Mouse (Mus musculus) midbrain, embryonic 11.5 days (tissue): ENCODE measurements at regions not wholly inside any gene's neighbourhood (a gene's known extent, or its start where the extent isn't known, plus 50 kb on each side); places are given as distances from the start of the nearest gene placed in this dataset.

Experiments
- ATAC-seq: fragments of 200-750 bp; cut with Nextera tagmentation; 2 replicates; pipeline ENCODE4 v1.8.0; 2017; ENCODE audit warnings: moderate TSS enrichment, moderate library complexity; ENCODE audit not compliant: low FRiP score
- DNase-seq: peaks from one replicate; pipeline ENCODE4 v3.0.0; 2015; ENCODE audit warnings: low spot score; ENCODE audit errors: missing footprints
- H3K27ac ChIP-seq: fragments of 300-500 bp; sonication (generic); 2 replicates; pipeline ENCODE4 v1.5.1; 2014; ENCODE audit warnings: low read depth, low read length
- H3K27me3 ChIP-seq: fragments of 300-500 bp; sonication (generic); 2 replicates; pipeline ENCODE4 v1.6.1; 2014; ENCODE audit warnings: mild to moderate bottlenecking, low read length, moderate library complexity, mixed read lengths; ENCODE audit not compliant: control insufficient read depth, insufficient read depth
- H3K36me3 ChIP-seq: fragments of 300-500 bp; sonication (generic); 2 replicates; pipeline ENCODE4 v1.6.1; 2014; ENCODE audit warnings: mild to moderate bottlenecking, low read length, moderate library complexity, mixed read lengths; ENCODE audit not compliant: control insufficient read depth, insufficient read depth
- H3K4me1 ChIP-seq: fragments of 300-500 bp; sonication (generic); 2 replicates; pipeline ENCODE4 v1.6.1; 2014; ENCODE audit warnings: low read length; ENCODE audit not compliant: control insufficient read depth, insufficient read depth
- H3K4me2 ChIP-seq: fragments of 300-500 bp; sonication (generic); 2 replicates; pipeline ENCODE4 v1.6.1; 2014; ENCODE audit warnings: mild to moderate bottlenecking, moderate library complexity
- H3K4me3 ChIP-seq: fragments of 300-500 bp; sonication (generic); 2 replicates; pipeline ENCODE4 v1.5.1; 2014; ENCODE audit warnings: low read depth, low read length
- H3K9ac ChIP-seq: fragments of 300-500 bp; sonication (generic); 2 replicates; pipeline ENCODE4 v1.6.1; 2014; ENCODE audit warnings: low read length
- H3K9me3 ChIP-seq: fragments of 300-500 bp; sonication (generic); 2 replicates; pipeline ENCODE4 v1.6.1; 2016; ENCODE audit warnings: low read length; ENCODE audit not compliant: control insufficient read depth
- WGBS: fragments of 180-500 bp; shearing (Covaris S2); extraction: QIAGEN DNeasy Blood & Tissue Kit; methylation state at CpG from one replicate; pipeline ENCODE4 v1.1.7; 2014; 5-methylcytosine and 5-hydroxymethylcytosine counted together

DNA sequence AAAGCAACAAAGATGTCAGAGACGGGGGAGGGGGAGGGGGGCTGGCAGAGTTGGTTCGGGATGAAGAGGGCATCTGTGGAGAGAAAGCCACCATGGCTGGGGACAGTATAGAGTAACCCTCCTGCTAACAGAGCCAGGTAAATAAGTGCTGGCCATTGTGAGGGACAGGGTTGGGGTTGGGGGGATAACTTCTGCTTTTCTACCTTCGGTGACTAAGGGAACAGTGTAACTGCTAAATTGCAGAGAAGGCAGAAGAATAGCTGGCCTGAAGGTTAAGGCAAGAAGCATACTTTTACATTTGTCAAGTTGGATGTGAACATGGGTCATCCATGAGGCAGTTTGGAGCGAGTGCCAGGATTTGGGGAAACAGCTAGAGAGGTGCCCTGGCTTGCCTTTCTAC lies 395.1 kb downstream of the H2al1j start:
- no peak overlapping the region for H3K27ac ChIP-seq
- DNase-seq (peak; percentile 19), ATAC-seq (no peak)
- H3K9ac ChIP-seq: no peak overlapping the region
- H3K4me3 ChIP-seq: no peak overlapping the region
- no peaks in the 10 kb centered on the region for H3K36me3 ChIP-seq
- H3K4me1 ChIP-seq: no peaks in the 10 kb centered on the region; the same call in 1 of the 2 replicates
- no peaks in the 10 kb centered on the region; the same call in 1 of the 2 replicates for H3K27me3 ChIP-seq
- no peak overlapping the region for H3K4me2 ChIP-seq
- no peaks in the 10 kb centered on the region for H3K9me3 ChIP-seq
- 65% methylated on average over 4 of the region's 4 CpGs for WGBS

DNA sequence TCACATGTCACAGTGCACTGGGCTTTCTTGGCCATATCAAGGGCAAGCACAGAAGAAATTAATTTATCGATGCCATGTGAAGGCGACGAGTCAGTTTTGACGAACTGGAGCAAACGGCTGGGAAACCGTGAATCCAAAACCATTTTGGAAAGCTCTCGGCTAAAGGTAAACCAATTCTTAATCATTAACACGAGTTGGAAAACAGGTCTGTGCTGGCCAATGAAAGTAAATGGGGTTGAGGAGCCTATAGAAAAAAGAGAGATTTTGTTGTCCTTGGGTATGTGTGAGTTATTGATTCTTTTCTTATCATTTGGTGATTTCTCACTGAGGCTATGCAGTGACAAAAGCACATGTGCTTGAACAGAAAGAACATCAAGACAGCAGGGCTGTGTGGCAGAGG lies 397.1 kb downstream of the H2al1j start:
- no peak overlapping the region for H3K9ac ChIP-seq
- H3K4me1 ChIP-seq: no peaks in the 10 kb centered on the region; the same call in 1 of the 2 replicates
- no peak overlapping the region for H3K4me2 ChIP-seq
- H3K27ac ChIP-seq: no peak overlapping the region
- DNase-seq (peak; percentile 72), ATAC-seq (no peak)
- no peaks in the 10 kb centered on the region; the same call in 1 of the 2 replicates for H3K27me3 ChIP-seq
- H3K4me3 ChIP-seq: no peak overlapping the region
- 88% methylated on average over 8 of the region's 8 CpGs for WGBS
- no peaks in the 10 kb centered on the region for H3K9me3 ChIP-seq
- H3K36me3 ChIP-seq: no peaks in the 10 kb centered on the region

DNA sequence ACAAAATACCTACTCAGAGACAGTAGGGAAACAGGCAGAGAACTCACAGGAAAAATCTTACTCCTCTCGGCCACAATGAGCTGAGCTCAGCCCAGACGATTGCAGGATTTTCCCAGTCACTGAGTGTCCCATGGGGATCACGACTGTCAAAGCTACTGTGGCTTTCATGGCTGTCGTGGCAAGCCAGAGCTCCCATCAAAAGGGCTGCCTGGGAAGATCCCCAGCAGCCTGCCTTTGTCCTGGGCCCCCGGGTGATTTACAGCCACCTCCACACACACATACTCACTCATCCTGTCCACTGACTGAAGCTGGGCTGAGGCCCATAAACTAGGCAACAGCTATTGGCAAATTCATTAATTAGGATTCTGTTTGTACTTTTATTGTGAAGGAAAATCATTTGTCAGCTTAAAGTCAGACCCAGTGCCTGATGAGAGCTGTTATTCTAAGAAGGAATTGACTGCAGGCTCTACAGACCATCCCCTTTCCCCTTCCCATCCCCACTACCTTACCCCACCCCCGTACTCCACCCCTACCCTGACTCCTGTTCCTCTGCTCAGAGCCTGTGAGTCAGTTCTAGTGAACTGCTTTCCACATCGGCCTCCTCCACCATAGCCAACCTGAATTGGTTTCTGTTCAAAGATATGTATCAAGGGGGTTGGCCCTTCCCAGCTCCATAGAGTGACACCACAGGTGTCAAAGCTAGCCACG lies 399.1 kb downstream of the H2al1j start:
- no peak overlapping the region for H3K9ac ChIP-seq
- WGBS: 45% methylated on average over 8 of the region's 8 CpGs
- no peaks in the 10 kb centered on the region; the same call in 1 of the 2 replicates for H3K27me3 ChIP-seq

DNA sequence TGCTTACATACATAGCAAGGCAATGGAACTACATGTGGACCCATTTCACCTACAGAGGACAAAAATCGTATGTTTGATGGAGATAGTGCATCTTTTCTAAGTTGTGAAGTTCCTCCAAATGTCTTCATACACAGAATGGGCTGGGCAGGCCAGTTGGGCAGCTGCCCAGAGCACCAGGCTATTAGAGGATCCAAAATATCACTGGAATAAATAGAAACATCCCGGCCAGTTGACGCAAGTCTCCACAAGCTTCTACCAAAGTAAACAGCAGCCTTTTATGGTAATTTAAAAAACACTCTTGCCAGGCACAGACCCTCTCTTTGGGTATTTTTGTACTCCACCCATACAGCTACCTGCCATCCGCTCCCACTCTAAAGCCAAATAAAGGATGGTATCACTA lies 400.9 kb downstream of the H2al1j start:
- Histone ChIP-seq H3K4me1 (no peaks in the 10 kb centered on the region; the same call in 1 of the 2 replicates), H3K9ac (no peak overlapping the region), H3K4me2 (no peak overlapping the region), H3K27ac (no peak overlapping the region), H3K9me3 (no peaks in the 10 kb centered on the region), H3K4me3 (no peak overlapping the region), H3K27me3 (no peaks in the 10 kb centered on the region; the same call in 1 of the 2 replicates), H3K36me3 (no peaks in the 10 kb centered on the region)
- ATAC-seq (no peak), DNase-seq (no peak)
- WGBS: 90% methylated on average over 4 of the region's 4 CpGs

More for the DNA sequence above, 399.1 kb downstream of the H2al1j start:
- ATAC-seq (no peak), DNase-seq (peak; percentile 71)
- no peaks in the 10 kb centered on the region; the same call in 1 of the 2 replicates for H3K4me1 ChIP-seq
- no peaks in the 10 kb centered on the region for H3K36me3 ChIP-seq
- no peak overlapping the region for H3K27ac ChIP-seq
- H3K4me3 ChIP-seq: no peak overlapping the region
- no peaks in the 10 kb centered on the region for H3K9me3 ChIP-seq
- no peak overlapping the region for H3K4me2 ChIP-seq

DNA sequence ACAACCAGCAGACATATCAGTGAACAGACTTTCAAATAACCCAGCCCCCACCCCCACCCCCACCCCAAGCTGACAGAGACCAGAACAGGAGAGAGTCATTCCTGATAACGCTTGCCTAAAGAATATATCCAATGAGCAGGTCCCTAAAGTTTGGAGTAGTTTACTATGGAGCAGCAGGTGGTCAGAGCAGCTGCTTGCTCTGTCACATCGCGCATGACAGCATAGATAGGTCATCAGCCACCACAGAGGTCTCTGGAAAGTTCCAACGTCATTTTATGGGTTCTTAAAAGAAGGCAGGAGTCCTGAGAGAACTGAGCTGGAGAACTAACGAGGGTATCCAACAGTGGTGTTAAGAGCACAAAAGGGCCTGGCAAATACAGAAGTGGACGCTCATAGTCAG lies 402.4 kb downstream of the H2al1j start:
- no peak for DNase-seq
- peaks cover 3% of the 10 kb centered on the region for H3K27me3 ChIP-seq
- ATAC-seq: no peak

DNA sequence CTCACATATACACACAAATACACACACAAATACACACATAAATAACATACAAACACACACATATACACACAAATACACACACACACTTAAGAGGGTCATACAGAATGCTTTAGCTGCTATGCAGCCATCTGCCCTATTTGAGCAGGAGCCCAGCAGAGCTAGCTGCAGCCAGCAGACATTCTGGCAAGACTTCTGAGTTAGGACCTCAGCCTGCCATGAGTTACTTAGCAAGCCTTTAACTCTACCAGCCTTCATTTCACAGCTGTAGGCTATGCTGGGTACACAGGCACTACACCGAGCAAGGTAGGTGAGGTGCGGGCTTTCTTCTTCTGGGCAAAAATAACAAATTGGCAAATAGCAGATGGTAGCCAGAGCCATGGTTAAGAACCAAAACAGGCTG lies 404.7 kb downstream of the H2al1j start:
- no peaks in the 10 kb centered on the region for H3K9me3 ChIP-seq
- DNase-seq: peak; percentile 71
- 81% methylated on average over 2 of the region's 2 CpGs for WGBS
- peaks cover 8% of the 10 kb centered on the region for H3K27me3 ChIP-seq
- no peak for ATAC-seq
- peaks cover 7% of the 10 kb centered on the region for H3K4me1 ChIP-seq
- no peak overlapping the region for H3K9ac ChIP-seq
- no peak overlapping the region for H3K4me3 ChIP-seq
- H3K36me3 ChIP-seq: no peaks in the 10 kb centered on the region
- H3K27ac ChIP-seq: no peak overlapping the region
- H3K4me2 ChIP-seq: no peak overlapping the region

More for the DNA sequence above, 402.4 kb downstream of the H2al1j start:
- H3K9ac ChIP-seq: no peak overlapping the region
- H3K4me1 ChIP-seq: peaks cover 4% of the 10 kb centered on the region
- no peaks in the 10 kb centered on the region for H3K36me3 ChIP-seq
- H3K9me3 ChIP-seq: no peaks in the 10 kb centered on the region
- no peak overlapping the region for H3K4me2 ChIP-seq
- no peak overlapping the region for H3K27ac ChIP-seq
- 83% methylated on average over 6 of the region's 6 CpGs for WGBS
- H3K4me3 ChIP-seq: no peak overlapping the region

DNA sequence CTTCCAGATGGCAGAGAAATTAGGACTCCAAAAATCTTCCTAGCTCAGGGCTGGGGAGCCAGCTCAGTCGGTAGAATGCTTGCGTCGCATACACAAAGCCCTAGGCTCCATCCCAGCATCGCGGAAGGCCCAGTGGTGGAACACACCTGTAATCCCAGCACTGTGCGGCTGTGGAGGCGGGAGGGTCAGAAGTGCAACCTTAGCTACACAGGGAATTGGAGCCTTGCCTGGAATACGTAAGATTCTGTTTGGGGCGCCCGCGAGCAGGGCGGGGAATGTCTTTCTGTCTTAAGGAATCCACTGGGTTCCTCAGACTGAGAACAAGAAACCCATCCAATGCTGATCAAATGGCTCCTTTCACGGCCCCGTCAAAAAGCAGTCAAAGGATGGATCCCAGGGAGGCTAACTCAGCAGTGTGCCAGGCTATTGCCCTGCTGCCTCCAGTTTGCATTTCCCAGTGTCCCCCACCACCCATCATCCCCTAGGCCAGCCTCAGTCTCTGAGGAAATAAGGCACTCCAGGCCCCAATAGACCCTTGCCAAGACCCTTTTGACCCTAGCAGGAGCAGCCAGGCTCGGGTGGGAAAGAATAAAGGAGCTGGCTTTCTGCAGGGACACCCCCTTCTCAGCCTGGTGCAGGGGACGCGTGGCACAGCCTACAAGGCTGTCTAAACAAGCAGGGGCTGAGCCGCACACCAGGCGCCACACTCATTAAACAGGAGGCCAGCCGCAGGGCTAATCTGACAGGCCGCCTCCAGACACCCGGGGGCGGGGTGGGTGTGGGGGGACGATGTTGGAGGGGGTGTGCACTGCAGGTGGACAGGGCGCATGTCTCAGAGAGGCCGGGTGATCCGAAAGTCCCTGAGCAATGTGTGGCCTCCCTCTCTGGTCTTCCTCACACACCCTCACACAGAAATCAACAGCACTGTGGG lies 407.1 kb downstream of the H2al1j start:
- WGBS: 19% methylated on average over 25 of the region's 27 CpGs
- Histone ChIP-seq H3K27me3 (peaks cover 11% of the 10 kb centered on the region), H3K4me2 (no peak overlapping the region), H3K9ac (no peak overlapping the region), H3K27ac (no peak overlapping the region; the same call in 1 of the 2 replicates), H3K4me1 (peaks cover 7% of the 10 kb centered on the region), H3K4me3 (no peak overlapping the region), H3K9me3 (no peaks in the 10 kb centered on the region), H3K36me3 (no peaks in the 10 kb centered on the region)
- peak; percentile 79 for ATAC-seq
- DNase-seq: peak; percentile 85

DNA sequence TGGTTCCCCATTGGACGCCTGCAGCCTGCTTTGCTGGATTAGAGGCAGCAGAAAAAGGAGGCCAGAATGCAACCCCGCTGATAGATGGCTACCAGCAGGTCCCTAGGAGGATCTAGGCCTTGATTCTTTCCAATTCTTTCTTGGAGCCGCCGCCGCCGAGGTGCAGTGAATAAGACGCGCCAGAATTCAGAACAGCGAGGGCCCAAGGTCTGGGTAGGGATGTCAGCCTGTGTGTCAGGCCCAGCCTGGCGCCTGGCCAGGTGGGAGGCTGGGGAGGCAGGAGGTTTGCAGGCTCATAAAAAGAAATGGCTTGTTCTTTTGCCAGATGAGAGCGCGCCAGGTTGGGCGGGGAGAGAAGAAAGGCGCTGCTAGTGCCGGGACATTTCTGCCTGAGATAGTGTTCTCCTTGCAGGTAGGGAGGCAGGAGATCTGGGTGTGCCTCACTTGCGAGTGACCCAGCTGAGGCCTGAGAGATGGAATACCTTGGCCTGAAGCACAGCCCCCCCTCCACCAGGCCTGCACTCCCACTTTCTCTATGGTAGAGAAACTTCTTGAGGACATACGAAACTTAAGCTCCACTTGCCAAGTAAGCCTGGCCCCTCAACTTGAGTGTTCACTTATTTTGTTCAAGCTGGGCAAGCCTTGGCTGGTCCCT lies 408.0 kb downstream of the H2al1j start:
- no peak overlapping the region for H3K4me3 ChIP-seq
- no peak overlapping the region for H3K4me2 ChIP-seq
- H3K27ac ChIP-seq: peak overlapping the region; percentile 14; the same call in 1 of the 2 replicates
- no peaks in the 10 kb centered on the region for H3K9me3 ChIP-seq
- H3K9ac ChIP-seq: no peak overlapping the region
- no peak for ATAC-seq
- no peaks in the 10 kb centered on the region for H3K36me3 ChIP-seq
- peaks cover 11% of the 10 kb centered on the region for H3K27me3 ChIP-seq
- peak; percentile 79 for DNase-seq
- WGBS: 37% methylated on average over 17 of the region's 17 CpGs
- H3K4me1 ChIP-seq: peaks cover 7% of the 10 kb centered on the region
